Mouse (Mus musculus) limb, embryonic 15.5 days (tissue): ENCODE measurements around the gene Kif24. TPM values are rescaled to one million over a fixed set of nuclear protein-coding genes. Genes with fewer than 3 reads are reported as not detected.

Source experiments
- ATAC-seq: fragments of 200-750 bp; cut with Nextera tagmentation; 2 replicates; pipeline ENCODE4 v1.8.0; 2017; ENCODE audit warnings: low read depth, moderate TSS enrichment; ENCODE audit not compliant: insufficient number of reproducible peaks, low FRiP score, low TSS enrichment
- H3K27ac ChIP-seq: fragments of 300-500 bp; sonication (generic); 2 replicates; pipeline ENCODE4 v1.5.1; 2015; ENCODE audit warnings: moderate library complexity, mild to moderate bottlenecking, inconsistent platforms
- H3K27me3 ChIP-seq: fragments of 300-500 bp; sonication (generic); 2 replicates; pipeline ENCODE4 v1.6.1; 2015; ENCODE audit warnings: inconsistent platforms
- H3K36me3 ChIP-seq: fragments of 300-500 bp; sonication (generic); 2 replicates; pipeline ENCODE4 v1.6.1; 2015; ENCODE audit warnings: inconsistent platforms
- H3K4me1 ChIP-seq: fragments of 300-500 bp; sonication (generic); 2 replicates; pipeline ENCODE4 v1.6.1; 2015; ENCODE audit warnings: inconsistent platforms
- H3K4me2 ChIP-seq: fragments of 300-500 bp; sonication (generic); 2 replicates; pipeline ENCODE4 v1.6.1; 2015; ENCODE audit warnings: mild to moderate bottlenecking, inconsistent platforms
- H3K4me3 ChIP-seq: fragments of 300-500 bp; sonication (generic); 2 replicates; pipeline ENCODE4 v1.5.1; 2015; ENCODE audit warnings: mild to moderate bottlenecking, inconsistent platforms
- H3K9ac ChIP-seq: fragments of 300-500 bp; sonication (generic); 2 replicates; pipeline ENCODE4 v1.6.1; 2015; ENCODE audit warnings: inconsistent platforms
- H3K9me3 ChIP-seq: fragments of 300-500 bp; sonication (generic); 2 replicates; pipeline ENCODE4 v1.6.1; 2016; ENCODE audit warnings: inconsistent platforms
- WGBS: fragments of 180-500 bp; shearing (Covaris S2); methylation state at CpG from one replicate; pipeline ENCODE4 v1.1.7; 2015; 5-methylcytosine and 5-hydroxymethylcytosine counted together
- polyA plus RNA-seq: library from polyadenylated mRNA; unstranded; fragments of >200 nt; fragmentation: Nextera tagmentation; extraction: Ambion mirVana; gene quantifications from 2 replicates; pipeline ENCODE4 v1.2.1, GENCODE M21; 2015

The Kif24 gene
- polyA plus RNA-seq, 1 experiment from 2014 or later = 5.8 TPM

DNA sequence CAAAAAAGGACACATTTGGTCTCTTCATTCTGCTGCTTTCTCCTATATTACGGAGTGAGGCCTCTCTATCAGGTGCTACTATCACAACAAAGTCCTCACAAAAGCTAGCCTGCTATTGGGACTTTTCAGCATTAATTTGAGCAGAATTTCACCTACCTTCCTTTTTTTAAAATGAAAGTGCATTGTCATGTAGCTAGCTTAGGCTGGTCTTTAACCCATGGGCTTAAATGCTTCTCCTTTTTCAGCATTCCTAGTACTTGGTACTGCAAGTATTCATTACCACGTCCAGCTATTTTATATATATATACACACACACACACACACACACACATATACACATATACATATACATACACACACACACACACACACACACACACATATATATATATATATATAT is 106.0 kb downstream of the Kif24 start:
- Histone ChIP-seq H3K36me3 (peaks cover 13% of the 10 kb centered on the region), H3K9ac (no peak overlapping the region), H3K4me2 (no peak overlapping the region), H3K27me3 (no peaks in the 10 kb centered on the region), H3K27ac (no peak overlapping the region), H3K4me1 (no peaks in the 10 kb centered on the region), H3K9me3 (no peaks in the 10 kb centered on the region), H3K4me3 (no peak overlapping the region)
- no peak for ATAC-seq
- 86% methylated on average over 2 of the region's 2 CpGs for WGBS

DNA sequence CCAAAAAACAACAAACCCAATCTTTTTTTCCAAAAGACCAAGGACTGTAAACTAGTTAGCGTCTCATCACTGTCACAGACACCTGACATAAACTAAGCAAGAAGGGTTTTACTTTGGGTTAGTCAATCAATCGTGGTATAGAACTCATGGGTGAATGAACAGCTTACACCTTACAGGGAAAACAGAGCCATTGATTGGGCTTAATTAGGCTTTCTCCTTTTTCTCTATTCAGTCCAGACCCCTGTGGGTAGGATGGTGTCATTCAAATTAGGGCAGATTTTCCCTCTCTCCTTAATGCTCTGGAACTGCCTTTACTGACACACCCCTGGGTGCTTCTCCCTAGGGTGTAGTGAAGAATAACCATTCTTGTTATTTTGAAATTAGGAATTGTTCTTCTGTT is 107.5 kb downstream of the Kif24 start:
- H3K9me3 ChIP-seq = no peaks in the 10 kb centered on the region
- H3K4me2 ChIP-seq = no peak overlapping the region
- H3K27me3 ChIP-seq = no peaks in the 10 kb centered on the region
- ATAC-seq = no peak
- H3K36me3 ChIP-seq = peaks cover 17% of the 10 kb centered on the region
- H3K9ac ChIP-seq = no peak overlapping the region
- H3K4me1 ChIP-seq = no peaks in the 10 kb centered on the region
- 82% methylated on average over 2 of the region's 2 CpGs for WGBS
- no peak overlapping the region for H3K27ac ChIP-seq
- H3K4me3 ChIP-seq = no peak overlapping the region

DNA sequence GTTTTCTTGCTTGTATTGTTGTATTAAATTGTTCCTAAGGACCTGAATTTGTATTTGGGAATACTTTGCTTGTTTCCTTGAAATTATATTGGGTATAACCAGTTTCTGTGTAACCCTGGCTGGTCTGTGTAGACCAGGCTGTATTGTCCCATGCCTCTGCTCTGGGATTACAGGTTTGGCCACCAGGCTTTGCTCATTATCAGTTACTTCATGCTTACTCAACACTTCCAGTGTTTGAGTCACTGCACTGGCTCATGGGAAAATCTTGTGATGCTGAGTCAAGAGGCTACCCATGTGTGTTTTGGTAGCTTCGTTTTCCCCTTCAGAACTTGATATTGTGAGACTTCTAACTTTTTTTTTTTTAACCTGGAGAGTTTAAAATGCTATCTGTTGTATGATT is 111.4 kb downstream of the Kif24 start:
- Histone ChIP-seq H3K4me2 (no peak overlapping the region), H3K9ac (no peak overlapping the region), H3K36me3 (peaks cover 17% of the 10 kb centered on the region), H3K4me1 (peaks cover 5% of the 10 kb centered on the region), H3K9me3 (no peaks in the 10 kb centered on the region), H3K27ac (no peak overlapping the region), H3K4me3 (no peak overlapping the region), H3K27me3 (no peaks in the 10 kb centered on the region)
- no peak for ATAC-seq
- 84% methylated on average over 1 of the region's 1 CpGs for WGBS

DNA sequence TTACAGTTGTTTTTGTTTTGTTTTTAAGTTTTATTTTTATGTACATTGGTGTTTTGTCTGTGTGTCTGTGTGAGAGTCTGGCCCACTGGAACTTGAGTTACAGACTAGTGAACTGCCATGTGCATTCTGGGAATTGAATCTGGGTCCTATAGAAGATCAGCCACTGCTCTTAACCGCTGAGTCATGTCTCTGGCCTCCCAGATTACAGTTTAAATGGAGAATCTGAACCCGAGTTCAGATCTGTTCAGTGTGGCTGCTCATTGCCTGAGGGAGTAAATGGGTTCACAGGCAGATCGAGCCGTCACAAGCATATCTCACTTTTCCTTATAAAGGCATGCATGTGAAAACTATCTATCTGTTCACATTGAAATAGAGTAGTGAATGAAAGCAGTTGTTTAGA is 111.9 kb downstream of the Kif24 start:
- 89% methylated on average over 4 of the region's 4 CpGs for WGBS
- no peak for ATAC-seq
- peaks cover 13% of the 10 kb centered on the region for H3K36me3 ChIP-seq

DNA sequence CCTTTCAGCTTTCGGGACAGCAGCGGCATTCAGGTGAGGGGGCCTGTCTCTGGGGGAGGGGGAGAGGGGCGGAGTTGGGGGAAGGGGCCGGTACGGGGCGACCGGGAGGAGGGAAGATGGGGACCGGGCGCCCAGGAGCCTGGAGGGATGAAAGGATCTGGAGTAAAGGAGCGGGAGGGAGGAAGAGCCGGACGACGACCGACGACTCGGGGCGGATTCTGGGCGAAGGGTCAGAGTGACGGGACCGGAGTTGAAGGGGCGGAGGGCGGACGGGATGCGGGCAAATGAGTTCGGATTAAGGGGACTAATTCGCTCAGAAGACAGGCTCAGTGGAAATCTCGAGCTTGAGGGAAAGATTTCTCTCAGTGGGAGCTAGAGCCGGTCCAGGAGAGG is 115.5 kb downstream of the Kif24 start:
- under 1% methylated on average over 28 of the region's 28 CpGs for WGBS
- peak overlapping the region; percentile 94 for H3K27ac ChIP-seq
- 0 out of 2 replicates have a peak, but pooled peaks cover 4% of the 10 kb centered on the region for H3K36me3 ChIP-seq
- H3K4me2 ChIP-seq = peak overlapping the region; percentile 54
- peak; percentile 86 for ATAC-seq
- H3K9me3 ChIP-seq = no peaks in the 10 kb centered on the region
- H3K27me3 ChIP-seq = no peaks in the 10 kb centered on the region
- H3K9ac ChIP-seq = peak overlapping the region; percentile 67
- peaks cover 8% of the 10 kb centered on the region for H3K4me1 ChIP-seq
- H3K4me3 ChIP-seq = peak overlapping the region; percentile 76

More for the DNA sequence above, 111.9 kb downstream of the Kif24 start:
- Histone ChIP-seq H3K27me3 (no peaks in the 10 kb centered on the region), H3K4me3 (no peak overlapping the region), H3K27ac (no peak overlapping the region), H3K9me3 (no peaks in the 10 kb centered on the region), H3K4me1 (peaks cover 8% of the 10 kb centered on the region), H3K4me2 (no peak overlapping the region), H3K9ac (no peak overlapping the region)

DNA sequence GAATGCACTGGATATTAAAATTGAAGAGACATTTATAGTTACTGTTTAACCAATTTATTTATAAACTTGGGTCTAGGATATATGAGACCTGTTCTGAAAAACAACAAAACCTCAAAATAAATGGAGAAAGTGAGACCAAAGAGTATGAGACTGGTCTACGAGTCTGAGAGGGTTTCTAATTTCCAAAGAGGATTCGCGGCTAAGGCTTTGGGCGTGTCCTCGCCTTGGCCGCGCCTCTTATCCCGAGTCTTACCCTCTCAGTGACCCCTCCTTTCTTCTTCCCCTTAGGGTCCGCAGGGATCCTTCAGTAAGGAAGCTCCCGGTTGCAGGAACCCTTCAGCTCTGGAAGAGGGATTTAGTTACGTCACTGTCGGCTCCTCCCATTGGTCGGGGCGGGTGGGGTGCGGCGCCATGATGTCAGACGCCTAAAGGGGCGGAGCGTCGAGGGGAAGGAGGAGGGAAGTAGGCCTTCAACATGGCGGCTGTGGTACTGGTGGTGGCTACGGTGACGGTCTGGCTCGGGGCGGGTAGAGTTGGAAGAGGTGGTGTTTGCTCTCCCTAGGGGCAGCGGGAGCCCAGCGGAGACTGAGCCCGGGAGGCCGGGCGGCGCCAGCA is 116.0 kb downstream of the Kif24 start, which contains the start of gene Ubap1:
Gene Ubap1, plus strand, starts transcription at position 413 of the 615 bp plus-strand sequence.
- WGBS = under 1% methylated on average over 31 of the region's 31 CpGs
- H3K4me2 ChIP-seq = peak within 1 kb of the TSS; percentile 54
- peak within 1 kb of the TSS; percentile 67 for H3K9ac ChIP-seq
- peak within 1 kb of the TSS; percentile 94 for H3K27ac ChIP-seq
- ATAC-seq = peak; percentile 97
- no peaks in the 10 kb centered on the region for H3K9me3 ChIP-seq
- peak within 1 kb of the TSS; percentile 76 for H3K4me3 ChIP-seq
- H3K27me3 ChIP-seq = no peaks in the 10 kb centered on the region
- H3K36me3 ChIP-seq = 0 out of 2 replicates have a peak, but pooled peaks cover 4% of the 10 kb centered on the region
- peaks cover 8% of the 10 kb centered on the region for H3K4me1 ChIP-seq

DNA sequence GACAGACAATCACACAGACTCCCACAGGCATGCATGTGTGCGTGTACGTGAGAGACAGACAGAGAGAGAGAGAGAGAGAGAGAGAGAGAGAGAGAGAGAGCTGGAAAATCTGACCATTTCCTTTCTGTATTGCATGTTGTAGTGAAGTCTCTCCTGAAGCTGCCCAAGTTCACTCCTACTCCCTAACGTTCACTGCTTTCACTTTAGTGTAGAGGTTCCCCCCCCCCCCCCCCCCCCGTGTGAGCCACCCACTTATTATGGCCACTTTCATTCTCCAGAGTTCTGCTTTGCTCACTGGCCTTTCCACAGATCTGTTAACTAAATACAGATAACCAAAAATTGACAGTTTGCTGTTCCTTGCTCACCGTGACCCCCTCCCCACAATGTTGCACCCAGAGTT is 116.8 kb downstream of the Kif24 start:
- peak overlapping the region; percentile 54; the same call in 1 of the 2 replicates for H3K4me2 ChIP-seq
- H3K4me3 ChIP-seq = peak overlapping the region; percentile 76; the same call in 1 of the 2 replicates
- whole genome bisulfite sequencing = 47% methylated on average over 5 of the region's 5 CpGs

DNA sequence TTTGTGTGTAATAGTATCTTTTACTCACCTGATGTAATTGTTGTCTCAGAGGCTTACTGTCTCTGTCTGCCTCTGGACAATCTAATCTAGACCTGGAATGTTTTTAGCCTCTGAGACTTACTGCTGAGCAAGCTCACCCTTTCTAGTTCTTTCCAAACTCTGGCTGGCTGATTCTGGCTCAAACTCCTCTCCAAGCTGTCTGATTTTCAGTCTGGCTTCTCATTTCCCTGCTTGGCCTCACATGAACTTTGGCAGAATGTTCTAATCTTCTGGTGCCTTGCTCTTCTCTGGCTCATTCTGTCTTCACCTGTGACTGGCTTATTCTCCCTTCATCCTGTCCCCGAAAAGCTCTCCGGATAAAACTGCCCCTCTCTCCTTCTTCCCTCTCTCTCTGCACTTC is 118.7 kb downstream of the Kif24 start:
- Histone ChIP-seq H3K4me1 (peaks cover 8% of the 10 kb centered on the region), H3K27ac (no peak overlapping the region), H3K4me2 (no peak overlapping the region), H3K9ac (no peak overlapping the region), H3K9me3 (no peaks in the 10 kb centered on the region), H3K27me3 (no peaks in the 10 kb centered on the region), H3K4me3 (no peak overlapping the region), H3K36me3 (no peaks in the 10 kb centered on the region)
- no peak for ATAC-seq
- WGBS = 76% methylated on average over 2 of the region's 2 CpGs

More for the DNA sequence above, 116.8 kb downstream of the Kif24 start:
- Histone ChIP-seq H3K4me1 (peaks cover 8% of the 10 kb centered on the region), H3K9ac (no peak overlapping the region), H3K9me3 (no peaks in the 10 kb centered on the region), H3K27ac (no peak overlapping the region), H3K27me3 (no peaks in the 10 kb centered on the region), H3K36me3 (0 out of 2 replicates have a peak, but pooled peaks cover 4% of the 10 kb centered on the region)
- no peak for ATAC-seq

DNA sequence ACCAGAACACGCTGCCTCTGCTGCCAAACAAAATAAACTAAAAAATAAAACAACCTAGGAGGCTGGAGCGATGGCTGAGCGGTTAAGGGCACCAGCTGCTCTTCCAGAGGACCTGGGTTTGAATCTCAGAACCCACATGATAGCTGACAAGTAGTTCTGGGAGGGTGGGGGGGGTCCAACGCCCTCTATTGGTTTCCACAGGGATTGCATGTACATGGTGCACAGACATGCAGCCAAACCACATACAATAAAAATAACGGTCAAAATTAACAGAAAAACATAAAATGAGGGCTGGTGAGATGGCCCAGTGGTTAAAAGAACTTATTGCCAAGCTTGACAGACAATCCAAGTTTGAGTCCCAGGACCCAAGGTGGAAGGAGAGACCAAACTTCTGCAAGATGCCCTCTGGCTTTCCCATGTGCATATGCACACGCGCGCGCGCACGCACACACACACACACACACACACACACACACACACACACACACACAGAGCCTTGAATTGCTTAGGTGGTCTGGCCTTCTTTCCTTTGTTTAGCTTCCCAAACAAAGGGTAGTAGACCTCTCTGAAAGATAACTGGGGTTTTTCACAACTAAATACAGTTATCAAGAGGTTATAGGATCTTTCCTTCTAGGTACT is 123.7 kb downstream of the Kif24 start:
- Histone ChIP-seq H3K36me3 (no peaks in the 10 kb centered on the region), H3K27me3 (no peaks in the 10 kb centered on the region), H3K4me1 (no peaks in the 10 kb centered on the region), H3K4me2 (no peak overlapping the region), H3K27ac (no peak overlapping the region), H3K9ac (no peak overlapping the region), H3K9me3 (no peaks in the 10 kb centered on the region), H3K4me3 (no peak overlapping the region)
- WGBS = 80% methylated on average over 11 of the region's 11 CpGs
- no peak for ATAC-seq

Other genes with a start within 250 kb of the Kif24 start
- gene Ubap2, start 189.7 kb downstream of the Kif24 start, polyA plus RNA-seq = 56.9 and 68.8 TPM in 2 replicates
- 58.6 and 60.6 TPM in 2 replicates for gene Dcaf12, start 150.0 kb downstream of the Kif24 start, polyA plus RNA-seq
- 49.7 and 51.4 TPM in 2 replicates for gene Ubap1, start 115.9 kb downstream of the Kif24 start, polyA plus RNA-seq
- gene Nudt2, start 264 bp upstream of the Kif24 start, polyA plus RNA-seq = 45.5 and 46.4 TPM in 2 replicates
- gene AI464131, start 38.2 kb upstream of the Kif24 start, polyA plus RNA-seq = 6.6 and 11.9 TPM in 2 replicates
- 0.88 and 1.1 TPM in 2 replicates for gene 1110017D15Rik, start 52.4 kb upstream of the Kif24 start, polyA plus RNA-seq
- gene Fam219a, start 104.7 kb upstream of the Kif24 start, polyA plus RNA-seq = 2.7 and 2.8 TPM in 2 replicates
- gene Dnaic1, start 104.9 kb upstream of the Kif24 start, polyA plus RNA-seq = 1.2 TPM in 2 replicates
- 8.7 and 9.5 TPM in 2 replicates for gene Enho, start 175.4 kb upstream of the Kif24 start, polyA plus RNA-seq
- gene Cntfr, start 232.2 kb upstream of the Kif24 start, polyA plus RNA-seq = 7.1 and 9.0 TPM in 2 replicates
- 431 and 444 TPM in 2 replicates for gene Il11ra1, start 235.1 kb upstream of the Kif24 start, polyA plus RNA-seq
- gene Rpp25l, start 248.6 kb upstream of the Kif24 start, polyA plus RNA-seq = 66.0 and 69.1 TPM in 2 replicates